Mouse (Mus musculus) cerebellum, adult 2 months (tissue): ENCODE data around the gene Dnah17.

Source experiments
- CTCF ChIP-seq: fragments of 200-500 bp; IDR thresholded peaks from 2 replicates; pipeline ENCODE4 v1.5.1; 2011; ENCODE audit warnings: low read depth, mild to moderate bottlenecking, control low read depth, low read length, moderate library complexity, borderline replicate concordance; ENCODE audit not compliant: insufficient read depth
- POLR2A ChIP-seq: fragments of 200-500 bp; IDR thresholded peaks from 2 replicates; pipeline ENCODE4 v1.6.1; 2011; ENCODE audit warnings: low read length, control low read depth, borderline replicate concordance; ENCODE audit not compliant: insufficient read depth

DNA sequence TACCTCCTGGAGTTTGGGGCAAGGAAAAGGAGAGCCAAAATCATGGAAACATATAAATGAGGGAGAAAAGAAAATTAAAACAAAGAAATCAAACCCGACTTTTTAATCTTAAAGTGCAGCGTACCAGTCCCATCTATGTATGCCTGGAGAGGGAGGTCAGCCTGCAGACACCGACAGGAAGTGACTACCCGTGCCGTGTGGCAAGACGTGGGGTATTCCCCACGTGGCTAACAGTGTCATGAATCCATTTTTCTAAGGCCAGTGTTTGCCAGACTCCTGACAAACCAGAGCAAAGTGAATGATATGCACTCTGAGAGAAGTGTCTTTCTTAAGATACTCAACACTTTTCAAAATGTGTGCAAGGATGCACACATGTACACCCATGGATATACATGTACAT is 49.8 kb upstream of the Dnah17 start:
- TF ChIP-seq POLR2A (no peak), CTCF (no peak)
